Mouse (Mus musculus) gastrocnemius, postnatal 10 days (tissue): Measurements from ENCODE around the gene Upp2. TPM values are rescaled to one million over a fixed set of nuclear protein-coding genes. Genes with fewer than 3 reads are reported as not detected.
A peak's percentile ranks its signal among the peaks of the same experiment; 100 is the strongest.

Source experiments
- DNase-seq: peaks from one replicate; pipeline ENCODE4 v3.0.0; 2021; ENCODE audit warnings: mixed read lengths
- total RNA-seq, 2 experiments: library from RNA; stranded (reverse); gene quantifications; 2 replicates each; pipeline ENCODE4 v1.2.3; 2021

Gene Upp2
- total RNA-seq, 2 experiments from 2014 or later, result 1.8 to 3.3 TPM

DNA sequence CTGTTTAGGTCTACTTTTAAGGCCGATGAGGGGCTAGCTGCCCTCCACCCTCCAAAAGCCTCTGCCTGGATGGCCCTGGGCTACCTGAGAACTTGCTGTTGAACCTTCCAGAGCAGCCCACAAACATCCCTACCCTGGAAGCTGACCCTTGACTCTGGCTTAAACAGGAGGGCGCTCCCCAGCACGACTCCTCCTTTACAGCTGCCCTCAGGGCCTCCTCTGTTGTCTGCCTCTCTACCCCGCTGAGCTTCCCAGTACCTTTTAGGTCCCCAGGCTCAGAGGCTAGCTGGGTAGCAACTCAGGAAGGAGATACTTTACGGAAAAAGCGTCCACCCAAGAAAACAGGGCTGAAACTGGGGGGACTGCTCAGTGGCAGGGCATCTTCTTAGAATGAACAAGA is 15.2 kb upstream of the Upp2 start:
- DNase-seq, result no peak

DNA sequence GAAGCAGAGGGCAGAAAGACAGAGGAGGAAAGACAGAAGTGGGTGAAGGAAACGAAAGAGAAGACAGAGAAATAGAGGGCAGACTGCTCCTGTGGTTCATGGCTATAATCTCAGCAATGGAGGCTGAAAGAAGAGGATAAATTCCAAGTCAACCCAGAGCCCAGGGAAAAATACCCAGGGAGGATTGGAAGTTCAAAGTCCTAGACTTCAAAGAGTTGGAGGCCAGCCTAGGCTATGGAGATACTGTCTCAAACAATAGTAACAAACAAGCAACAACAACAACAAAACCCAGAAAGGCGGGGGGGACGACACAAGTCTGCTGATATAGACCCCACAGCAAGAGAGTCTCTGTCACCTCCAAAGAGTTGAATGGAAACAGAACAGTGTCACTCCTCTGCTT is 14.8 kb upstream of the Upp2 start:
- DNase-seq, result no peak

DNA sequence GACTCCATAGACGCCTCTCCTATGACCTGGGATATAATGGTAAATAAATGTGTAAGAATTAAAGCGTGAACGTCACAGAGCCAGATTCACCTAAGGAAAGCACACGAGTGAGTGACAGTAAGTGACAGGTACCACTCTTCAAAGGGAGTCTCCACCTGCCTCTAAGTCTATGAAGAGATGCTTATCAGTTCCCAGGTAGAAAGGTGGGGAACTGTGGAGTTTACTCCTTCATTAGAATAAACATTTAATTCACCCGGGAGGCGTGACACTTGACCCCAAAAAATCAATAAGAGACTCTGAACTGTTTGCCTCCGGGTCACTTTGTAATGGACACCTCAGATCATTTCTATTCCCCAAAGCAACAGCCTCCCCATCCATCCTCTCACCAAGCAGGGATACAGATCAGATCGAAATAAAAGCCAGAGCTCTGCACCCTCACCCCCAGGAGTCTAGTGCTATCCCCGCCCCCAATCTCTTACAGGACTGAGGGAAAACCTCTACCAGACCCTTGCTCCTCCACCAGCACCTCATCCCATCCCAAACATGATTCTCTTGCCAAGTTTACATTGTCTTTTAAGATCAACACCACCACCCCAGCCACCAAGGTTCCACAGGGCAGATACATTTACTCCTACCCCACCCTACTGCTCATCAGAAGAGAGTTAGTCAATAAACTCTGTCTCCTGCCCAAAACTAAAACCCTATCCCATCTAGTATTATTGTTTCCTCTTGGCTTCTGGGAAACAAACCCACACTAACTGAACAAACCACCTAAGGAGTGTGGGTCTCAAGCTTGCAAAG is 9.9 kb upstream of the Upp2 start:
- DNase-seq, result no peak

DNA sequence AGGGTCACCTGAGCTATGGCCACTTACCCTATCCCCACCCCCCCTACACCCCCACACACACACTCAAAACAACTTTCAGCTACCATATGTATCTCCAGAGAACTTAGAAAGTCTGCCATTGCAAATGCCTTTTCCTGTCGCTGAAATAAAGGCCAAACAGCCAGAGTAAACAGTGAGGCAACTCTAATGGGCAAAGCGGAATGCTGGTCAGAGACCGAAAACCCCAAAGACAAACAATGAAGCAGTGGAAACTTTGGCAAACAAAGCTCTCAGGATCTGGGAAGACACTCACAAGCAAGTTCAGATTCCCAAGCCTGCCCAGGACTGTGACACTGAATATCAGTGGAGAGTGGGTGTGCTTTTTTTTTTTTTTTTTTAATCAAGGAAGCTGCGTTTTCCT is 5.0 kb upstream of the Upp2 start:
- DNase-seq, result no peak

DNA sequence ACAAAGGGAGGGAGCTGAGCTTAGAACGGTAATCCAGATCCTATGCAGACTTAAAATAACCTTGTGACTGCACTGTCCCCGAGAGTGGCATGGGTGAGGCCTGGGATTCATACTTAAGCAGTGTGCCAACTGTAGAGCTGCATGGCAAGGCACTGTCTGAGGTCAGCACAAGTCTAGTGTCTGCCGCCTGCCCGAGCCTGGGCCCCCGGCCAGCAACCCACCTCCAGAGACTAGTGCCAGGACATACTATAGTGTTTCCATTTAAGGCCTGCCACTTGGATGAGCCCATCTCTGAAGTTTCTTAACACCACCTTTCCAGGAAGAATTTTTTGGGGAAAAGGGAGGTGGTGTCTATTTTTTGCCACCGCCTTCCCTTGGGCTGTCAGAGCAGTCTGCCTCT is 1.8 kb upstream of the Upp2 start:
- peak; percentile 25 for DNase-seq

DNA sequence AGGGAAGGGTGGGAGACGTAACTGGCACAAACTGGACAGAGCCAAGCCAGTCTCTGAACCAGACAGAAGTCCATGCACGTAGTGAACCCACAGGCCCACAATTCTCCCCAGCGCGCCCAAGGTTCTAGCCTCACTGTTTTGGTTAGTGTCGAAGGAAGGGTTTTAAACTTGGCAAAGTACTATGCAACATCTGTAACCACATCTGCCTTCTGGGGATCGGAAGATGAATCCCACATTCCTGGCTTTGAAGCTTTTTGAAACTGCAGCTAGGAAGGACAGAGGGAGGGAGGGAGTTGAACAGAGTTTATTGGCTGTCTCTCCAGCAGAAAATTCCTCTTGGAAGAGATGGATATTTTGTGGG is 1.1 kb upstream of the Upp2 start:
- no peak for DNase-seq

DNA sequence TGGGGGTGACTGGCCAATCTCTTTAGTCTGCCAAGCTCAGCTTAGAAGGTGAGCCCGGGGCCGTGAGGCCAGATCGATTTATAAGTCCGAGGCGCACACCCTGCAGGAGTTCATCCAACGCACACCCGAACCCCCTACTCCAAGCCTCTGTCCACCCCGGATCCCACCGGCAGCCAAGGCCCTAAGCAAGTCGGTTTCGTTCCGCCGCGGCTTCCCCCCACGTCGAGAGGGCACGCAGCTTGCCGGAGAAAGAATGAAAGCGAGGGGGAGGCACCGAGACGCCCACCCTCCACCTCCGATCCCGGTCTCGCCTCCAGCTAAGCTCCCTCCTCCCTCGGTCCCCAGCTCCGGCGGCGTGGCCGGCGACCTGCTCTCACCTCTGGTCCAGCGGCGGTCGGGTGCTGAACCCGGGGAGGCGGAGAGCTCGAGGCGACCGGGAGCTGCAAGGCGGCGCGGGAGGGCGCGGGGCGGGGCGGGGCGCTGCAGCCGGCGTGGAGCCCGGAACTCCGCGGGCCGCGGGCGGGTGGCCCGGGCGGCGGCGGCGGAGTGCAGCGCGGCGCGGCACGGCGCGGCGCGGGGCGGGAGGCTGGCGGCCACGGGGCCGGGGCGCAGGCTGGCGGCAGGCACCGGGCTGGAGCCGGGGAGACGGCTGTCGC is 560 bp upstream of the Upp2 start:
- peak; percentile 78 for DNase-seq

DNA sequence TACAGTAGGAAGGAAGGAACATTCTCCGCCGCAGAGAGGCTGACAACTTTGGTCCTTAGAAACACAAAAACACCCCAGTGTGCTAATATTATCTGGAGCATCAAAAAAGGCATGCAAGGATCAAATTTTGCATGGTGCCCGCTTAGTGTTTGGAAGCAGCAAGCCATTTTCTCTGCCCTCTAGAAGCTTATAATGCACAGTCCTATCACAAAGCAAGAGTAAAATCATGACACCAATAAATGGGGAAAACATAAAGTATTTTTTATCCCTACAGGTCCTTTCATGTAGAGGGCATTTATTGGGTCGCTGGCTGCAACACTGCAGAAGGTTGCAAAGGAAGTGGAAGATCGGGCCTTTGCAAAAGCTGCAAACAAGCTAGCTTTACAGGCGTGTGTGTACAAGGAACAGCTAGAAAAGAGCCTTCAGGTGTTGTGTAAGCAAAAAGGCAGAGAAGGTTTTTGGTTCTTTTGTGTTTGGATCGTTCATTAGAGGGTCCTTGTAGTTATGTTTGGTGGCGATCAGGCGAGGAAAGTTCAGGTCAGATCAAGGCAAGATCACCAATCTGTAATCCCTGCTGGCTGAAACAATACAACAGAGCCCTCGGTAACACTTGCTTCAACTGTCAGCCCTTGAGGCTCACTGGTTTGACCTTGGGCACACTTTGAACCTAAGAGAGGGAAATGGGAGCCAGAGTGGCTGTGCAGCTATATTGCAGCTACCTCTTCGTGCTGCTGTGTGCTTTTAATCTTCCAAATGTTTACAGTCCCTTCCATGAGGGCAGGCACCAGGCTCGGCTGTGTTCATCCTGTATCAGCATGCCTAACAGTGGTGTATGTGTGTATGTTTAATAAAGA is 995 bp downstream of the Upp2 start:
- no peak for DNase-seq

DNA sequence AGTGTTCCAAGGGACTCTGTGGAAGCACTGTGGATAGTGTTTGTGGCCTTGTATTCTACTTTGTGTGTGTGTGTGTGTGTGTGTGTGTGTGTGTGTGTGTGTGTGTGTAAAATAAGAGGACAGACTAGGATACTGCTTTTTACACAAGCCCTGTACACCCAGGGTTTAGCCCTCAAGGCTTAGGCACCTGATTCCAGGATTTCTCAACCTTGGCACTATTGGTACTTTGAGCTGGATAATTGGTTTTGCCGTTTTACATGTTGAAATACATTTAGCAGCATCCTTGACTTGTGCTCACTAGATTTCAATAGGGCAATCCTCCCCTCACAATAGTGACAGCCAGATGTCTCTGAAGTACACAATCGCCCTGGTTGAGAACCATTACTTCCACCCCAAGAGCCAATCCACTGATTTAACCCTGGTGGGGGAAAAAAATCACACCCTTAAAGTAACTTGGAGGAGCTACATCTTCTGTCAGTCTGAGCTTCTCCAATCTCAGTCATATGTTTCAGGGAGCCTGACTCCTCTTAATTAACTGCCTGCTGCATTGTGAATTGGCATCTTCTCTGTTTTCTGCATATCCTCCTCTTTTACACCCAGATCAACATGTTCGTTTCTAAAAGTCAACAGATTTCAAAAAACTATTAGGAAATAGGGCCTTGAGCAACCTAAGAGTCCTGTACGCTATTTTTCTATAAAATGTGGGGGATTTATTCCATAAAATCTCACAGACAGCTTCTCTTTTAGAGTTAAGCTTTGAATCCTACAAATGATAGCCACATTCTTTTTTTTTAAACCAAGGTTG is 1.9 kb downstream of the Upp2 start:
- no peak for DNase-seq

DNA sequence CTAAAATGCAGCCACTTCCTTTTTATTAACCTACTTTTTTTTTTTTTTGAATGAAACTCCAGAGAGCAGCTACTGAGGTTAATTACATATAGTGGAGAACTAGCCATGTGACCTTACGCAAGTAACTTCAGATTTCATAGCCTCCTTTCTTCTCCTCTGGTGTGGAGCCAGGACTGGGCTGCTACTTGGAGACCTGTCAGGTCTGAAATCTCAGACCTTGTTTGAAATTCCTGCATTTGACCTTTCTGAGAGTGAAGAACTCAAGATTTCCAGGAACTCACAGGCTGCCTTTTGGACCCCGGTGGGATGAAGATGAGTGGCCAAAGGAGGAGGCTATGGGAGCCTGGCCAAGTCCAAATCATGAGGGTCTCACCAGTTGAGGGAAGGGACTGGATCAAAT is 7.1 kb downstream of the Upp2 start:
- no peak for DNase-seq

DNA sequence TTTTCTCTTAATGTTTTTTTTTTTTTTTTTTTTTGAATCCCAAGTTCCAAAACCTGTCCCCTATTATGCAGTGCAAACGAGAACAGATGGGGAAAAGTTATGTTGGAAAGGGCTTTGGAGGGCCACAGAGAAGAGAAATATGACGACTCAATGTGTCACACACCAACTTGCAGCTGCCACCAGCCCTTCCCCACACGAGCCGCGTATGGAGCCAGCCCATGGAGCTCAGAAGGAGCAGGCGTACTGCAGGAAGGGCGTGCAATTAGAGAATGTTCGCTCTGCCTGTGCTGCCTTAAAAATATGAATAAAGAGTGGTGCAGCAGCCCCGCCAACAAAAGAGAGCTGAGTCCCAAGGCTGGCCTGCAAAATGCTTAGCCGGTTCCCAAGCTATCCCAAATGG is 19.2 kb downstream of the Upp2 start:
- DNase-seq, result no peak

DNA sequence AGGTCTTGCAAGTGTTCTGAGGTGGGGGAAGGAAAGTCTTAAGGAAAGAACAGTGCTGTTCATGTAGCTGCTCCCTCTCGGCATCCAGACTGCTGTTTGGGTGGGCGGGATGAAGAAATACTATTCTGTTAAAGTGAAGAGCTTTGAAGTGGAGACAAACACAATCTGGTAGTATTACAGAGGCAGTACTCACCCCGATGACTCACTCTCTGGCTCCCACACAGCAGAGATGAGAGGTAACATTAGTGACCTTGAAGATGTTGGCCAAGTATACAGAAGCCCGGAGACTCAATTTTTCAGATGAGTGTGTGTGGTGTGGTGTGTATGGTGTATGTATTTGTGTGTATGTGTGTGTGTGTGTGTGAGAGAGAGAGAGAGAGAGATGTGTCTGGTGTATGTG is 22.5 kb downstream of the Upp2 start:
- DNase-seq, result no peak

DNA sequence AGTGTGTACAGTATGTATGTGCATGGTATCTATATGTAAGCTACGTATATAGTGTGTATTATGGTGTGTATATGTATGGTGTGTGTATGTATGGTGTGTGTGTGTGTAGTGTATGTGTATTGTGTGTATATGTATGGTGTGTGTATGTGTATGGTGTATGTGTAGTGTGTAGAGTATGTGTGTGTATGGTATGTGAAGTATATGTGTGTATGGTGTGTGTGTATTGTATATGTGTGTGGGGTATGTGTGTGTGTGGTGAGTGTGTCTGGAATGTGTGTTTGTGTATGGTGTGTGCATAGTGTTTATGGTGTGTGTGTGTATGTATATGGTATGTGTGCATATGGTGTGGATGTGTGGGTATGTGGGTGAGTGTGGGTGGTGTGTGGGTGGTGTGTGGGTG is 23.0 kb downstream of the Upp2 start:
- no peak for DNase-seq

DNA sequence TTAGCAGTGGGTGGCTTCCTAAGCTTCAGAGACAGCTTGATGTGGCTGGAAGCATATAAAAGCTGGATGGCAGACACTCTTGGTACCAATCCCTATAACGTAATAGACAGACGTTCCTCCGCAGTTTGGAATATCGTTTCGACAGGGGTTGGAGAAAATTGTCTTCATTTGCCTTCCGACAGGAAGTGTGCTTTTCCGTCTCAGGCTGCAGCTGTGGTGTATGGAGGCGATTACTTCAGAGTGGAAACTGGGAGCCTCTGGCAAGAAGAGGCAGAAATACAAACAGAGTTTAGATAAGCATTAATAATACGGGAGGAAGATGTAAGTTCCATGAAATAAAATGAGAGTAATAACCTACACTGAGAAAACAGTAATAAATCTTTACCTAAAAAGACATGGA is 28.3 kb downstream of the Upp2 start:
- DNase-seq, result no peak

DNA sequence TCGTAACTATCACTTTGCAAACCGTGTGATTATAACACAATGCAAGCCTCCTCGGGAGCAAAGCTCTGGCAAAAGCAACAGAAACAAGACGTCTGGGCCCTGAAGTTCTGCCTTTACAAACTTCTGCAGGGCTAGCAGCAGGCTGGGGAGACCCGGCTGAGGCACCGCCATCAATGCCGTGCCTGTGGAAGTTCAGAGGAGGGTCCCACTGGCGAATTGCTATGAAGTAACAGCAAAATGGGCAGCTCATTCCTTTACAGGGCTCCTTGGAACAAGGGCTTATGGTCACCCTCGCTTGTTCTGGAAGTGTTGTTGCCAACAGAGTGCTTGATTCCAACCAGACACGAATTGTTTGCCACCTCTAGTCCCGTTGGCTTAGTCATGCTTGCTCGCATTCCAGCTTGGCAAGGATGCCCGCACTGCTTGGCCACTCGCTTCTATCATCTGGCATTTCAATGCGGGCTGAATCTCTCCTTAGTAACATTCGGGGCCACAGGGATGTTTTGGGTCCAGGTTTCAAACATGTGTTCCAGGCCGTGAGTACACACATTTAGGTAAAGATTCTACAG is 29.8 kb downstream of the Upp2 start:
- DNase-seq, result peak; percentile 59

DNA sequence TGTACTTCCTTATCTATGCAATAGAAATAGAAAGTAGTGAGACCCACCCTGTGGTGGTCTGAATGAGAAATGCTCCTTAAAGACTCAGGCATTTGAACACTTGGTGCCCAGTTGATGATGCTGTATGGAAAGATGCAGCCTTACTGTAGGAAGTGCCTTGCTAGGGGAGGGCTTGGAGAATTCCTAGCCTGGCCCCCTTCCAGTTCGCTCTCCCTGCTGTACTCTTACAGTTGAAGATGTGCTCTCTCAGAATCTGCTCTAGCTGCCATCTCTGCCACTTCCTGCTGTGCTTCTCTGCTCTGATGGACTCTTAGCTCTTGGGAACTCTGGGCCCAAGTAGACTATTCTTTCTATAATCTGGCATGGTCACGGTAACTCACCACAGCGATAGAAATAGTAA is 30.5 kb downstream of the Upp2 start:
- no peak for DNase-seq

DNA sequence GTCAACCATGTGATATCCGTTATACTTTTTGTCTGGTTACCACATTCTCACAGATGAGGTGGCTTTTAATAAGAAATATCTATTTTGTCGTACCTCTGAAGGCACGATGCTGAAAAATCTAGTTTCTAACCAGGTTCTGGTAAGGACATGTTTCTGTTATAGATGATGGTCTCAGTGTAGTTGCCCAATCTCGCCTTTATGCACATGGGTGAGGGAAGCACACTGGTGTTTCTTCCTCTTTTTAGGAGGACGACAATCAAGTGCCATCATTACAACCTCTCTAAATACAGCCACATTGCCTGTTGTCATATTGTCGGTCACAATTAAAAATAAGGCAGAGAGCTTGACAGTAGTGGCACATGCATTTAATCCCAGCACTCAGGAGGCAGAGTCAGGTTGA is 32.5 kb downstream of the Upp2 start:
- no peak for DNase-seq

DNA sequence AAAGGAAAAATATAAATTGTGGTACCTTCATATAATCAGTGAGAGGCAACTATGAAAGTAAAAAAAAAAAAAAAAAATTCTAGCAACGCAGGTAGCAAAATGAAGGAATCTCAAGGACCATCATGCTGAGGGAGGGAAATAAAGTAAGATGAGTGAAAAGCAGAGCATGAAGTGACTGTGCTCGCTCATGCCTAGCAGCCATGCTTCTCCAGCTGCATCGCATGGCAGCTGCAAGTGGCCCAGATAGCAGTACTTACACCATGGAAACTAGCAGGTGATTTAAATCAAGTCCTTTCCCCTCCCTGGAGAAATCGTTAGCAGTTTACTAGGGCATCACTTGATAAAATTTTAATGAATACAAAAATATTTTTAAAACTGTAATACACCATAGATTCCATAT is 34.3 kb downstream of the Upp2 start:
- no peak for DNase-seq

DNA sequence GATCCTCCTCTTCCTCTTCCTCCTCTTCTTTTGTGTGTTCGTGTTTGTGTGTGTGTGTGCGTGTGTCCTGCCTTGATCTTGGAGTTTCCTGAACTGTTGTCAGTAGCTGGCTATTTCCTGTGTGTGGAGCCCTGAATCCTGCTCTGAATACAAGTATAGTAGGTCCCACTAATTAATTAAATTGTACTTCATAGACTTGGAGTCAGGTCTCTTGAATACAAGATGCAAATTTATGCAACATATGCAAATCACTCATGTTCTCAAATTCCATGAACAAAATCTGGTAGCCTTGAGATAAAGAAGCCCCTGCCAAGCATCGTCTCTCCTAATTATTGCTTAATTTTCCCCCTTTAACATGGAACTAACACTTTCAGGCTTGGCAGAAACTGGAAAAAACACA is 36.3 kb downstream of the Upp2 start:
- no peak for DNase-seq

DNA sequence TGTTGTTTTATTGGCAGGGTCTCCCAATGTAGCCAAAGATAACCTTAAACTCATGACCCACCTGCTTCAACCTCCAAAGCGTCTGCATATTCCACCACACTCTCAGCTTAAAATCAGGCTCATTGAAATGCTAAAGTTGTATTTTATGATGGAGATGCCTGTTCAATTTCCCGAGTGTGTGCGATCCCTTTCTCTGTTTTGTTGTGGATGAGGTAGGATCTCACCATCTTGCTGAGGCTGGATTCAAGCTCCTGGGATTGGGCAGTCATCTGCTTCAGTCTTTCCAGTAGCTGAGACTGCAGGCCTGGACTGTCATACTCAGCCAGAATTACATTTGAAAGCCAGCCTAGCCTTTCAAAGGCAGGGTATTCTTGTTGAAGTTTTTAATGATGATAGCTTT is 37.7 kb downstream of the Upp2 start:
- no peak for DNase-seq

DNA sequence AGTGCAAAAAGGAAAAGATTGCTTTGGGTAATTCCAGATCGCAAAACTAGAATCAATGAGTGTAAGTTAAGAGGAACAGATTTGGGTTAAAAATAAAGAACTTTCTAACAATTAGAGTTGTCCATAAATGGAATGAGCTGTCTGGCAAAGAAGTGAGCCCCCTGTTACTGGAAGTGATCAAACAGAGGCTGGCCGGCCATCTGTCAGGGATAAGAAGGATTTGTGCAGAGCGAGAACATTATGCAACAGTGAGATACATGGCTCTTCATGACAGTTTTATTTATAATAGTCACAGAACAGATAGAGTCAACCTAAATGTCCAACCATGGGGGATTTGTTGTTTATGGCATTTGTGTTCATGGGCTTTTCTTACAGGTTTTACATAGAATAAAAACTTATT is 46.6 kb downstream of the Upp2 start:
- no peak for DNase-seq

DNA sequence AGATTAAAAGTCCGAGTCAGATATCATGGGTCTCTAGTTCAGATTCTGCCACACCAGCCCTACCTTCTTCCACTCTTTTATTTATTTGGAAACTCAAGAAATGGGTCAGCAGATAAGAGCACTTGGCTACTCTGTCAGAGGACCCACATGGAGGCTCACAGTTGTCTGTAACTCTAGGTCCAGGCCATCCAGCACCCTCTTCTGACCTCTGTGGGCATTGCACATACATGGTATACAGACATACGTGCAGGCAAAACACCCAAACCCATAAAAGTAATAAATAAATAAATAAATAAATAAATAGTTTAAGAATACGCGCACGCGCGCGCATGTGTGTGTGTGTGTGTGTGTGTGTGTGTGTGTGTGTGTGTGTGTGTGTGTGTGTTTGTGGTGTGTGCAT is 47.8 kb downstream of the Upp2 start:
- no peak for DNase-seq
